Mouse (Mus musculus) midbrain, embryonic 12.5 days (tissue): ENCODE results near the gene Ntn1. TPM values are rescaled to one million over a fixed set of nuclear protein-coding genes. Genes with fewer than 3 reads are reported as not detected.

ENCODE experiments used
- ATAC-seq: fragments of 200-750 bp; cut with Nextera tagmentation; 2 replicates; pipeline ENCODE4 v1.8.0; 2017; ENCODE audit warnings: low read depth, moderate TSS enrichment, moderate library complexity; ENCODE audit not compliant: low FRiP score
- H3K27ac ChIP-seq: fragments of 300-500 bp; sonication (generic); replicated peaks from 2 replicates; pipeline ENCODE4 v1.5.1; 2016; ENCODE audit warnings: mild to moderate bottlenecking
- H3K27me3 ChIP-seq: fragments of 300-500 bp; sonication (generic); 2 replicates; pipeline ENCODE4 v1.6.1; 2016; ENCODE audit warnings: mild to moderate bottlenecking
- H3K36me3 ChIP-seq: fragments of 300-500 bp; sonication (generic); 2 replicates; pipeline ENCODE4 v1.6.1; 2016
- H3K4me1 ChIP-seq: fragments of 300-500 bp; sonication (generic); 2 replicates; pipeline ENCODE4 v1.6.1; 2016
- H3K4me2 ChIP-seq: fragments of 300-500 bp; sonication (generic); replicated peaks from 2 replicates; pipeline ENCODE4 v1.6.1; 2016; ENCODE audit warnings: mild to moderate bottlenecking, moderate library complexity
- H3K4me3 ChIP-seq: fragments of 300-500 bp; sonication (generic); 2 replicates; pipeline ENCODE4 v1.5.1; 2016; ENCODE audit warnings: mild to moderate bottlenecking
- H3K9ac ChIP-seq: fragments of 300-500 bp; sonication (generic); replicated peaks from 2 replicates; pipeline ENCODE4 v1.6.1; 2016; ENCODE audit warnings: mild to moderate bottlenecking, moderate library complexity
- H3K9me3 ChIP-seq: fragments of 300-500 bp; sonication (generic); 2 replicates; pipeline ENCODE4 v1.6.1; 2016; ENCODE audit warnings: mild to moderate bottlenecking
- WGBS: fragments of 180-500 bp; shearing (Covaris S2); methylation state at CpG from one replicate; pipeline ENCODE4 v1.1.7; 2016; 5-methylcytosine and 5-hydroxymethylcytosine counted together
- polyA plus RNA-seq: library from polyadenylated mRNA; unstranded; fragments of >200 nt; fragmentation: Nextera tagmentation; extraction: Ambion mirVana; gene quantifications from 2 replicates; pipeline ENCODE4 v1.2.1, GENCODE M21; 2016

Gene Ntn1
- polyA plus RNA-seq, 1 experiment from 2014 or later: 34.6 TPM

DNA sequence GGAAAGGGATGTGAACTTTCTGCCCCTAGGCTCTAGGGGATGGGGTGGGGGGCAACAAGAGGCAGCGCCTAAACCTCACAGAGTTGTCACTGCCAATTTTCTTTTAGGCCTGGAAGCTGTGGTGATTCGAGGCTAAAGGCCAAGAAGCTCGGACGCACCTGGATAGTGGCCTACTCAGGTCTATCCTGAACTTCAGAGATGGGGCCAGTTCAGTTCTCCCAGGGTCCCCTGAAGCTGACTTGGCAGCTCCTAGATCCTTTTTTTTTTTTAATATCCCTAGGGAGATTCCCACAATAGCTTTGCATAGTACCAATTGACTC, 13.2 kb downstream of the Ntn1 start:
- H3K9me3 ChIP-seq: no peaks in the 10 kb centered on the region
- peak overlapping the region; percentile 86 for H3K27ac ChIP-seq
- H3K4me3 ChIP-seq: peak overlapping the region; percentile 66
- 13% methylated on average over 4 of the region's 4 CpGs for WGBS
- peak overlapping the region; percentile 82 for H3K9ac ChIP-seq
- ATAC-seq: no peak
- no peaks in the 10 kb centered on the region for H3K36me3 ChIP-seq
- peak overlapping the region; percentile 91 for H3K4me2 ChIP-seq
- H3K27me3 ChIP-seq: peaks cover 91% of the 10 kb centered on the region
- H3K4me1 ChIP-seq: peaks cover 56% of the 10 kb centered on the region

GRCm38 (mm10) chr11:68386589-68387440, 13.8 kb downstream of the Ntn1 start:
- Histone ChIP-seq H3K36me3 (no peaks in the 10 kb centered on the region), H3K4me2 (peak overlapping the region; percentile 91), H3K4me1 (peaks cover 59% of the 10 kb centered on the region), H3K9ac (peak overlapping the region; percentile 82), H3K27ac (peak overlapping the region; percentile 86), H3K4me3 (peak overlapping the region; percentile 66), H3K9me3 (no peaks in the 10 kb centered on the region), H3K27me3 (peaks cover 91% of the 10 kb centered on the region)
- 1% methylated on average over 75 of the region's 90 CpGs for WGBS
- peak; percentile 66 for ATAC-seq

DNA sequence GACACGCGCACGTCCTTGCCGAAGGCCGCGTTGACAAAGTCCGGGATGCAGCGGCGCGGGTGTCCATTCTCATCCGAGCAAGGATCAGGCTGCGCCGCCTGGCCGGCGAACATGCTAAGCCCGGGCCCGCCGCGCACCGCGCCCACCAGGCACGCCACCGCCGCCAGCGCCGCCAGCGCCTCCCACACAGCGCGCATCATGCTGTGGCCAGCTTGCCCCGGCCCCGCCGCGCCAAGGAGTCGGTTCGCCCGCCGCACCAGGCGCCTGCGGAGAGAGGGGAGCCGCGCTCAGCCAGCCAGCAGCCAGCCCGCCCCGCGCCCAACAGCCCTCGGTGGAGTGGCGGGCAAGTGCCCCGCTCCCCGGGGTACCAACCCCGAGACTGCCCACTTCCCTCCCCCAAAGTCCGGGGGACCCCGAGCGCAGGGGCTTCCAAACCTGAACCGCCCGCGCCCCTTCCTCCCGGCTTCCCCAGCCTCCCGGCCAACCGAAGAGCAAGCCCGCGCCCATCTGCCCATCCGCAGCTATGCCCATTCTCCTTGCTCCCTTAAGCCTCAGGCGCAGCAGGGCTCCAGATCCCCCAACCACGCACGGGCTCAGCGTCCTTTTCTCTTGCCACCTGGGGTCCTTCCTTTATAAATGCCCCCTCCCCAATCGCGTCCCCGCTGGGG, 14.6 kb downstream of the Ntn1 start:
- Histone ChIP-seq H3K27me3 (peaks cover 91% of the 10 kb centered on the region), H3K27ac (peak overlapping the region; percentile 86), H3K4me1 (peaks cover 63% of the 10 kb centered on the region), H3K4me3 (peak overlapping the region; percentile 66), H3K9ac (peak overlapping the region; percentile 82), H3K4me2 (peak overlapping the region; percentile 91), H3K9me3 (no peaks in the 10 kb centered on the region), H3K36me3 (no peaks in the 10 kb centered on the region)
- under 1% methylated on average over 47 of the region's 68 CpGs for WGBS
- peak; percentile 42; the same call in 1 of the 2 replicates for ATAC-seq

DNA sequence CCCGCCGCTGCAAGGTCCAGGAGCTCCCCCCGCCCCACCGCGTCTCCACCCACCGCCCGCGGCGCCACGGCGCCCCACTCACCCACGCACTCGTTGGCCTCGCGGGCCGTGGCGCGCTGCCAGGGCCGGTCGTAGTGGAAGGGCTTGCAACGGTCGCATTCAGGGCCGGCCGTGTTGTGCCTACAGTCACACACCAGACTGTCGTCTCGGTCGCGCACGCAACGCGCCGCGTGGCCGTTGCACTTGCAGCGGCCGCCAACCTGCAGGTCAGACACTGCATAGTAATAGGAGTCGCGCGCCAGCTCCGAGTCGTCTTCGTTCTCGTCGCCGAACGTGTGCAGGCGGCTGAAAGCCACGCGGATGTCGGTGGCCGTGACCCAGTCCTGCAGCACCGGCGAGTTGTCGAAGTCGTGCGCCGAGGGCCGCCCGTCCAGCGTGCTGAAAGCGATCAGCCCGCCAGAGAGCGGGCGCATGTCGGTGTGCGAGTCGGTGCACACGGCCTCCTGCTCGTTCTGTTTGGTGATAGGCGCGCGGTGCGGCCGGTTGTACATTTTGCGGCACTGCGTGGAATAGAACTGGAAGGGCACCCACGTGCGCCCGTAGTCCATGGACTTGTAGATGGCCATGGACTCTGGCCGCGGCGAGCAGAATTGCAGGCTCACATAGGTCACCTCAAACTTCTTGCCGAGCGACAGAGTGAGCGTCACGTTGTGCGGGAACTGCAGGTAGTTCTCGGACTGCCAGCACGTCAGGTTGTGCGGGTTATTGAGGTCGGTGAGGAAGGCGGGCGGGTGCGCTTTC, 15.4 kb downstream of the Ntn1 start:
- ATAC-seq: peak; percentile 20; the same call in 1 of the 2 replicates
- Histone ChIP-seq H3K27me3 (peaks cover 91% of the 10 kb centered on the region), H3K27ac (peak overlapping the region; percentile 86), H3K4me1 (peaks cover 56% of the 10 kb centered on the region), H3K36me3 (no peaks in the 10 kb centered on the region), H3K9me3 (no peaks in the 10 kb centered on the region), H3K4me3 (peak overlapping the region; percentile 66), H3K9ac (peak overlapping the region; percentile 82), H3K4me2 (peak overlapping the region; percentile 91)
- under 1% methylated on average over 92 of the region's 94 CpGs for WGBS

- H3K9me3 ChIP-seq: no peaks in the 10 kb centered on the region
- H3K4me1 ChIP-seq: peaks cover 54% of the 10 kb centered on the region
- H3K9ac ChIP-seq: peak overlapping the region; percentile 82
- H3K4me2 ChIP-seq: peak overlapping the region; percentile 91
- H3K27ac ChIP-seq: peak overlapping the region; percentile 86
- WGBS: 1% methylated on average over 27 of the region's 27 CpGs
- ATAC-seq: no peak
- H3K4me3 ChIP-seq: peak overlapping the region; percentile 66
- peaks cover 91% of the 10 kb centered on the region for H3K27me3 ChIP-seq
- H3K36me3 ChIP-seq: no peaks in the 10 kb centered on the region
Measured at GRCm38 (mm10) chr11:68384592-68385020, 16.0 kb downstream of the Ntn1 start.

DNA sequence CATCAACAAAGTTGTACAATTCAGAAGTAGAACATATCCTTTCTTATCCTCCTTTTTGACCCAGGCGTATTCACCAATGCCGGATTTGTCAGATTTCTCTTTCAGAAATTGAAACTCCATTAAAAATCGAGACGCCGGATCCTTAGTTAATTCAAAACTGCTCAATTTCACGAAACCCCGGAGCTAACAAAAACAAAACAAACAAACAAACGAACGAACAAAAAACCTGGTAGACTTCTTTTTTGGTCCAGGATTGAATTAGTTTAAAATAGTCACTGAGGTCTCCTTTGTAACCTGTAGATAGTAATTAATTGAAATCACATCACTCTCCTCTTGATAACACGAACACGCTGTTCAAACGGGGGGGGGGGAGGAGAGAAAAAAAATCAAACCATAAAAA, 16.5 kb downstream of the Ntn1 start:
- H3K4me1 ChIP-seq: peaks cover 54% of the 10 kb centered on the region
- peak overlapping the region; percentile 66 for H3K4me3 ChIP-seq
- no peaks in the 10 kb centered on the region for H3K9me3 ChIP-seq
- no peak for ATAC-seq
- WGBS: 1% methylated on average over 12 of the region's 12 CpGs
- H3K4me2 ChIP-seq: peak overlapping the region; percentile 91
- H3K9ac ChIP-seq: peak overlapping the region; percentile 82; the same call in 1 of the 2 replicates
- peaks cover 91% of the 10 kb centered on the region for H3K27me3 ChIP-seq
- H3K36me3 ChIP-seq: no peaks in the 10 kb centered on the region
- H3K27ac ChIP-seq: peak overlapping the region; percentile 86; the same call in 1 of the 2 replicates

DNA sequence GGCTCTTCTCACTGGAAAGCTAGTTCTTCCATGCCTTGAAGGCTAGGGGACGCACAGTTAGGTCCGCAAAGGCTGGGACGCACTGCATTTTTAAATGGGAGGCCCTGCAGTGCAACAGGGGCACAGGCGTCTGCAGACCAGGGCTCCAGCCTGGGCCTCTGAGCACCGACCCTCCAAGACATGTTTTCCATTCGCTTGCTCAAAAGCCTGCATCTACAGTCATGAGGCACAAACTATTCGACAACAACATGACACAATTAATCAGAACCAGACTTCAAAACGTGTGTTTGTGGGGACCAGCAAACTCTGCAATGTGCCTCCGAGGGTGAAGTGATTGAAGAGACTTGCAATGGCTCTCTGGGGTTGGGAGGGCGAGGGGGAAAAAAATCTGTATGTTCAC, 17.1 kb downstream of the Ntn1 start:
- peaks cover 85% of the 10 kb centered on the region for H3K27me3 ChIP-seq

DNA sequence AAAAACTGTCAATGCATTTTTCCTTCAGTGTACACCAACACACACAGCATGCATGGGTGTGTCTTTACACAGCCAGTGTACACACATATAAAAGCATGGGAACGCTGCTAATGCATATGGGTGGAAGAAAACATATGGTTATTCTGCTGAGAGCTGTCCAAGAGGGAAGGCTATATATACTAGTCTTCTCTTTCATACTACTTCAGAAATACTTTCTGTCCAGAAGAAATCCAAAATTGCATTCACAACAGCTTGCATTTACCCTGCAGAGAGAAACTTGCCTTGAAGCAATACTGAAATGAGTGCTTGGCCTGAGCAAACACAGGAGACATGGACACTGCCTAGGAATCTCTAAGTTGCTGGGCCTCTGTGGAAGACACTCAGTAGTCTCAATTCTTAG, 18.8 kb downstream of the Ntn1 start:
- Histone ChIP-seq H3K36me3 (no peaks in the 10 kb centered on the region), H3K4me3 (peak overlapping the region; percentile 12), H3K9ac (no peak overlapping the region), H3K4me1 (peaks cover 57% of the 10 kb centered on the region), H3K27me3 (peaks cover 80% of the 10 kb centered on the region), H3K27ac (no peak overlapping the region), H3K9me3 (no peaks in the 10 kb centered on the region), H3K4me2 (peak overlapping the region; percentile 26)
- 74% methylated on average over 1 of the region's 1 CpGs for WGBS
- ATAC-seq: no peak

More for the DNA sequence above, 17.1 kb downstream of the Ntn1 start:
- Histone ChIP-seq H3K36me3 (no peaks in the 10 kb centered on the region), H3K4me2 (peak overlapping the region; percentile 91), H3K9ac (peak overlapping the region; percentile 32; the same call in 1 of the 2 replicates), H3K4me1 (peaks cover 60% of the 10 kb centered on the region), H3K27ac (no peak overlapping the region), H3K4me3 (peak overlapping the region; percentile 66), H3K9me3 (no peaks in the 10 kb centered on the region)
- WGBS: 4% methylated on average over 10 of the region's 10 CpGs
- ATAC-seq: no peak

DNA sequence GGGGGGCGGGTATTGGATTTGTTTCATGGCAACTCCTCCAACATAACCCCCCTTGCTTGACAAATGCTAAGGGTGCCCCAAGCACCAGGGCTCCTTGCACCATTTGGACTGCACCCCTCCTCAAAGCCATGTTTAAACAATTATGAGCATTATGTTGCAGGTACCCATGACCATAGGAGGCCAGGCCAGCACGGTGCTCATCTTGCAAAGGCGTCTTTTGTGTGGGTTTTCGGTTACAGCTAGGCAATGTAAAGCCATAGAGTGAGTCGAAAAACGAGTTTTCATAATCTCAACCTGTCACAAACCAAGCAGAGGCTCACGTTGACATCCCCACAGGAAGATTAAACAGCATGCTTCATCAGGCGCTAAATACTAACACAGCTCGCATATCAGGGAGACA, 19.3 kb downstream of the Ntn1 start:
- Histone ChIP-seq H3K27ac (no peak overlapping the region), H3K4me2 (peak overlapping the region; percentile 26), H3K36me3 (no peaks in the 10 kb centered on the region), H3K9me3 (no peaks in the 10 kb centered on the region), H3K4me1 (peaks cover 57% of the 10 kb centered on the region), H3K4me3 (peak overlapping the region; percentile 12; the same call in 1 of the 2 replicates), H3K27me3 (peaks cover 80% of the 10 kb centered on the region), H3K9ac (no peak overlapping the region)
- no peak for ATAC-seq
- WGBS: 61% methylated on average over 9 of the region's 9 CpGs

- H3K4me3 ChIP-seq: no peak overlapping the region
- H3K4me2 ChIP-seq: peak overlapping the region; percentile 44
- no peak overlapping the region; the same call in 1 of the 2 replicates for H3K9ac ChIP-seq
- peaks cover 37% of the 10 kb centered on the region for H3K4me1 ChIP-seq
- H3K27ac ChIP-seq: peak overlapping the region; percentile 46; the same call in 1 of the 2 replicates
- no peaks in the 10 kb centered on the region for H3K36me3 ChIP-seq
- H3K27me3 ChIP-seq: peaks cover 79% of the 10 kb centered on the region
- peak; percentile 56; the same call in 1 of the 2 replicates for ATAC-seq
- H3K9me3 ChIP-seq: no peaks in the 10 kb centered on the region
- WGBS: 3% methylated on average over 16 of the region's 16 CpGs
Measured at GRCm38 (mm10) chr11:68378946-68379764, 21.5 kb downstream of the Ntn1 start.

DNA sequence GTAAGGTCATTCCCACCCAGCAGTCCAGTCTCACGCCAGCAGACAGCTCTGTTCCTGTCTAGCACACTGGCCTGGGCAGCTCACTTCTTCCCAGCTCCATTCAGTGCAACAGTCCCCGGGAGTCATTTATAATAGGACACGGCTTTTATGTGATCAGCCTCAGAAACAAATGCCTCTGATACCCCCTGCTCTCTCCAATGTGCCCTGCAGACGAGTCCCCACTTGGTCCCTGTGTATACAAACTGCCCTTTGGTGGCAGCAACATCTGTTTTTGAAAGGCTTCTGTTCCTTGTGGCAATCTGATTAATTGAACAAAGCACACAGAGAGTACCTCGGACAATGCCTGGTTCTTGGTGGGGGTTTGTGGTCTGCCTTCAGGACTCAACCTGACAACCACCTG, 22.2 kb downstream of the Ntn1 start:
- H3K4me3 ChIP-seq: no peak overlapping the region
- no peaks in the 10 kb centered on the region for H3K36me3 ChIP-seq
- peak overlapping the region; percentile 44 for H3K4me2 ChIP-seq
- H3K27me3 ChIP-seq: peaks cover 81% of the 10 kb centered on the region
- H3K4me1 ChIP-seq: peaks cover 32% of the 10 kb centered on the region
- 2% methylated on average over 5 of the region's 5 CpGs for WGBS
- no peak overlapping the region for H3K9ac ChIP-seq
- H3K9me3 ChIP-seq: no peaks in the 10 kb centered on the region
- peak; percentile 66 for ATAC-seq
- H3K27ac ChIP-seq: peak overlapping the region; percentile 1; the same call in 1 of the 2 replicates
